Mouse (Mus musculus) hindbrain, postnatal 0 days (tissue): Measurements from ENCODE around the gene Sdr42e1. TPM values are rescaled to one million over a fixed set of nuclear protein-coding genes. Genes with fewer than 3 reads are reported as not detected.
A peak's percentile ranks its signal among the peaks of the same experiment; 100 is the strongest.

ENCODE experiments used
- ATAC-seq: fragments of 200-750 bp; cut with Nextera tagmentation; 2 replicates; pipeline ENCODE4 v1.8.0; 2017; ENCODE audit warnings: mild to moderate bottlenecking, moderate TSS enrichment, moderate library complexity
- DNase-seq: peaks from one replicate; pipeline ENCODE4 v3.0.0-alpha.2; 2015; ENCODE audit warnings: low spot score
- H3K27ac ChIP-seq: fragments of 300-500 bp; sonication (generic); 2 replicates; pipeline ENCODE4 v1.5.1; 2014; ENCODE audit warnings: mild to moderate bottlenecking
- H3K27me3 ChIP-seq: fragments of 300-500 bp; sonication (generic); 2 replicates; pipeline ENCODE4 v1.6.1; 2014; ENCODE audit warnings: low read length, mixed read lengths; ENCODE audit not compliant: insufficient read depth
- H3K36me3 ChIP-seq: fragments of 300-500 bp; sonication (generic); 2 replicates; pipeline ENCODE4 v1.6.1; 2014; ENCODE audit warnings: low read length, mixed read lengths; ENCODE audit not compliant: insufficient read depth
- H3K4me1 ChIP-seq: fragments of 300-500 bp; sonication (generic); 2 replicates; pipeline ENCODE4 v1.6.1; 2014; ENCODE audit warnings: antibody characterized with exemption, low read length, mixed read lengths; ENCODE audit not compliant: insufficient read depth
- H3K4me2 ChIP-seq: fragments of 300-500 bp; sonication (generic); 2 replicates; pipeline ENCODE4 v1.6.1; 2014; ENCODE audit warnings: low read depth, mild to moderate bottlenecking, low read length, moderate library complexity, mixed read lengths
- H3K4me3 ChIP-seq: fragments of 300-500 bp; sonication (generic); 2 replicates; pipeline ENCODE4 v1.5.1; 2014; ENCODE audit warnings: low read length
- H3K9ac ChIP-seq: fragments of 300-500 bp; sonication (generic); replicated peaks from 2 replicates; pipeline ENCODE4 v1.6.1; 2014; ENCODE audit warnings: mild to moderate bottlenecking, low read length, moderate library complexity, mixed read lengths
- H3K9me3 ChIP-seq: fragments of 300-500 bp; sonication (generic); 2 replicates; pipeline ENCODE4 v1.6.1; 2016; ENCODE audit warnings: low read length, mixed read lengths
- CTCF ChIP-seq: IDR thresholded peaks from 2 replicates; pipeline ENCODE4 v1.5.1; 2016; ENCODE audit warnings: antibody characterized with exemption, control low read depth, low read depth
- WGBS: fragments of 180-500 bp; shearing (Covaris S2); extraction: QIAGEN DNeasy Blood & Tissue Kit; methylation state at CpG from one replicate; pipeline ENCODE4 v1.1.7; 2014; 5-methylcytosine and 5-hydroxymethylcytosine counted together
- polyA plus RNA-seq: library from polyadenylated mRNA; unstranded; fragments of >200 nt; fragmentation: Nextera tagmentation; extraction: Ambion mirVana; gene quantifications from 2 replicates; pipeline ENCODE4 v1.2.1, GENCODE M21; 2015
- total RNA-seq: library from RNA; depleted of rRNA; stranded (reverse); fragments of >200 nt; gene quantifications from 2 replicates; pipeline ENCODE4 v1.2.3, GENCODE M21; 2014

Gene Sdr42e1
- total and polyA plus RNA-seq, 2 experiments from 2014 or later = 2.6 to 9.4 TPM

- no peaks in the 10 kb centered on the region for H3K36me3 ChIP-seq
- H3K4me2 ChIP-seq = no peak overlapping the region
- DNase-seq (peak; percentile 26), ATAC-seq (no peak)
- no peaks in the 10 kb centered on the region for H3K27me3 ChIP-seq
- H3K4me3 ChIP-seq = no peak overlapping the region
- TF ChIP-seq CTCF = no peak
- no peaks in the 10 kb centered on the region for H3K9me3 ChIP-seq
- no peaks in the 10 kb centered on the region for H3K4me1 ChIP-seq
- 69% methylated on average over 11 of the region's 11 CpGs for WGBS
- no peak overlapping the region for H3K27ac ChIP-seq
- H3K9ac ChIP-seq = no peak overlapping the region
Measured at GRCm38 (mm10) chr8:117684504-117684903, 11.0 kb upstream of the Sdr42e1 start.

DNA sequence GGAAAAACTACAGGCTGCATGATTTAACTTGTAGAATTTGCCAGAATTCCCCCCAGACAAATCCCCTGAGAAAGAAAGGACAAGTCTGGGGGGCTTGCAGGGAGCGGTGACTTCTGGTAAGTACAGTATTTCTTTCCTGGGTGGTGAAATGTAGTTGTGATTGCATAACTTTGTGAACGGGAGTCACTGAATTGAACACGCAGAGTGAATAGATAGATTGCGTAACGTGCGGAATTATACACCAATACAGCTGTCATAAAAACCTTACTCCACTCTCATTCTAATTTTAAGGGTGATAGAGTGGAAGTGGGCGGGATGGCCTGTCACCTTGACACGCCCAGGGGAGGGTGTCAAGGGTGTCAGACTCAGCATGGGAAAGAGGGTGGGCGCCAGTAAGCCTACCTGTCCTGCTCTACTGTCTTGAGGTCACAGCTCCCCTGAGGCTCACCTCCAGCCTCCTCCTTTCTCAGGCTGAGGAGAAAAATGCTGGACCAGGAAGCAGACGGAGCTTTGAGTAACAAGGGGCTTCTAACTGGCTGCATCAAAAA lies 10.5 kb upstream of the Sdr42e1 start:
- no peaks in the 10 kb centered on the region for H3K36me3 ChIP-seq
- H3K27me3 ChIP-seq = no peaks in the 10 kb centered on the region
- H3K27ac ChIP-seq = no peak overlapping the region
- DNase-seq (no peak), ATAC-seq (no peak)
- no peak for TF ChIP-seq CTCF
- H3K4me3 ChIP-seq = no peak overlapping the region
- no peaks in the 10 kb centered on the region for H3K9me3 ChIP-seq
- no peaks in the 10 kb centered on the region for H3K4me1 ChIP-seq
- 89% methylated on average over 10 of the region's 10 CpGs for whole genome bisulfite sequencing
- no peak overlapping the region for H3K4me2 ChIP-seq
- H3K9ac ChIP-seq = no peak overlapping the region

DNA sequence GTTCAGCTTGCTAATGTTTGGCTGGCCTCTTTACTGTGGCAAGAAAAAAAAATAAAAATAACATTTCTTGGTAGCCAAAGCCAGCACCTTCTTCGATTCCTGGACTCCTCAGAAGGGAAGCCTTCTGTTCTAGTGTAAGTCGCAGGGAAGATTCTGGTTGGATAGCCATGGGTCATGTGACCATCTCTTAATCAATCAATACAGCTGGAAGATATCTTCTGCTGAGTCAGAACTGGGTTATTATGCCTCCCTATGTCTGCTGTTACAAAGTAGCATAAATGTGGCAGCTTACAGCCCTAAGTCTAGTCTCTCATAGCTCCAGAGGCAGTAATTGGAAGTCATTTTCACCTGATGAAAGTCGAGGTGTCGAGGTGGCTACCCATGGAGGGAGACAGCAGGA lies 5.2 kb upstream of the Sdr42e1 start:
- TF ChIP-seq CTCF = no peak
- WGBS = 81% methylated on average over 4 of the region's 4 CpGs
- no peak overlapping the region for H3K27ac ChIP-seq
- H3K36me3 ChIP-seq = no peaks in the 10 kb centered on the region
- DNase-seq (no peak), ATAC-seq (no peak)
- H3K4me2 ChIP-seq = no peak overlapping the region
- H3K9me3 ChIP-seq = no peaks in the 10 kb centered on the region
- no peaks in the 10 kb centered on the region for H3K4me1 ChIP-seq
- no peak overlapping the region for H3K4me3 ChIP-seq
- no peak overlapping the region for H3K9ac ChIP-seq
- no peaks in the 10 kb centered on the region for H3K27me3 ChIP-seq

DNA sequence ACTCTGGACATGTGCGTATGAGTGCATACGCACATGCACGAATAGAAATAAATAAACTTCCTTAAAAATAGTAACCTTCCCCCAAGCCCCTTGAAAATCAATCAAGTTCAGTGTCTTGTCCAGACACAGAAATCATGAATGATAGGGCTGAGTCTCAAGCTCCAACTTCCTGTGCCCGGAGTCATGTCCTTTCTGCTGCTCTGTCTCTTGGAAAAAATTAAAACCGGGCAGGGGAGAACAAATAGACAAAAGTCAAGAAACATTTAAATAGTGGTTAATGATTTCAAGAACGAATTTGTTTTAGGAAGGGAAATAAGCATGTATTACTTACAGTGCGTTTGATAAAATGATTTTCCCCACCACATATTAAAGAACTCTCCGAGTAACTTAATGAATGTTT lies 3.5 kb upstream of the Sdr42e1 start:
- Histone ChIP-seq H3K36me3 (no peaks in the 10 kb centered on the region), H3K27me3 (no peaks in the 10 kb centered on the region), H3K9ac (no peak overlapping the region), H3K4me1 (no peaks in the 10 kb centered on the region), H3K27ac (no peak overlapping the region), H3K4me2 (no peak overlapping the region), H3K9me3 (no peaks in the 10 kb centered on the region), H3K4me3 (no peak overlapping the region)
- whole genome bisulfite sequencing = 83% methylated on average over 8 of the region's 8 CpGs
- ATAC-seq = no peak
- TF ChIP-seq CTCF = no peak
- DNase-seq = no peak

DNA sequence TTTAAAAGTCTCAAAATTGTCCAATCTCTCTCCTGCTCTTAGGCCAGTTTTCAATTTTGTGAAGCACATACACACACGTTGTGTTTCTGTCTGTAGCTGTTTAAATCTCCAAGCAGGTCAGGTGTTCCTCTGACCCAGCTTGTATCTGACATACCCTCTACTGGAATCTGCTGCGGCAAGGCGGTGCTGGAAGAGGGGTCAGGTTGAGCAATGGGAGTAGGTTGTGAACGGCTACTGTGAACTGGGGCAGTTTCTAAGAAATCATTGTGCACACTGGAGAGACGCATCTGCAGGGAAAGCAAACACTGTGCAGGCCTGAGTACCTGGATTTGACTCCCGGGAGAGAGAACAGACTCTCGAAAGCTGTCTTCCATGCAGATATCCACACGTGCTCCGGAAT lies 3.0 kb upstream of the Sdr42e1 start:
- no peaks in the 10 kb centered on the region for H3K36me3 ChIP-seq
- no peaks in the 10 kb centered on the region for H3K9me3 ChIP-seq
- no peaks in the 10 kb centered on the region for H3K4me1 ChIP-seq
- H3K27ac ChIP-seq = no peak overlapping the region
- DNase-seq (no peak), ATAC-seq (no peak)
- no peaks in the 10 kb centered on the region for H3K27me3 ChIP-seq
- H3K9ac ChIP-seq = no peak overlapping the region
- WGBS = 75% methylated on average over 9 of the region's 9 CpGs
- H3K4me2 ChIP-seq = no peak overlapping the region
- TF ChIP-seq CTCF = no peak
- no peak overlapping the region for H3K4me3 ChIP-seq

GRCm38 (mm10) chr8:117675171-117675570 lies 1.7 kb upstream of the Sdr42e1 start:
- Histone ChIP-seq H3K9ac (no peak overlapping the region), H3K36me3 (no peaks in the 10 kb centered on the region), H3K9me3 (no peaks in the 10 kb centered on the region), H3K4me1 (no peaks in the 10 kb centered on the region), H3K27me3 (no peaks in the 10 kb centered on the region), H3K27ac (no peak overlapping the region), H3K4me2 (no peak overlapping the region), H3K4me3 (no peak overlapping the region)
- 80% methylated on average over 5 of the region's 5 CpGs for WGBS
- DNase-seq (no peak), ATAC-seq (no peak)
- TF ChIP-seq CTCF = no peak

DNA sequence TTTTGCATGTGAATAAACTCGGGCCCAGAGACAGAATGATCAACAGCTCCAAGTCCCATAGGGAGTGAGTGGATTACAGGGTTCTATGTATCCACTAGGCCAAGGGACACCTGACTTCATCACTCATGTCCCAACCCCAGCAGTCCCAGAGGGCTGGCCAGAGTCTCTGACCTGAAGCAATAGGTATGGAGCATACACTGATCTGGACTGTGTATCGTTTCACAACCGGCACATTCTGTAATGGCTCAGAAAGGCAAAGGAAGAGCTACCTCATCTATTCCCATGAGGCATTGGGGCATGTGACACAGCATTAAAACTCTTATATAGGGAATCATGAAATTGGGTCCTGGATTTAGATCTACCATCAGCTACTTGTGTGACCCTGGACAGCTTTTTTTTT lies 931 bp downstream of the Sdr42e1 start:
- ATAC-seq (no peak), DNase-seq (no peak)
- no peaks in the 10 kb centered on the region for H3K27me3 ChIP-seq
- WGBS = 86% methylated on average over 3 of the region's 3 CpGs
- no peaks in the 10 kb centered on the region for H3K36me3 ChIP-seq
- TF ChIP-seq CTCF = no peak
- no peak overlapping the region for H3K4me2 ChIP-seq
- H3K9me3 ChIP-seq = no peaks in the 10 kb centered on the region
- no peaks in the 10 kb centered on the region for H3K4me1 ChIP-seq
- no peak overlapping the region for H3K4me3 ChIP-seq
- no peak overlapping the region for H3K9ac ChIP-seq
- H3K27ac ChIP-seq = no peak overlapping the region
